Mouse (Mus musculus) heart, adult 2 months (tissue): ENCODE data around the gene Tnfrsf4.

Source experiments
- CTCF ChIP-seq: fragments of 200-600 bp; IDR thresholded peaks from 2 replicates; pipeline ENCODE4 v1.8.1; 2022; ENCODE audit warnings: antibody characterized with exemption, mild to moderate bottlenecking, moderate library complexity
- POLR2A ChIP-seq: fragments of 200-500 bp; IDR thresholded peaks from 2 replicates; pipeline ENCODE4 v1.6.1; 2011; ENCODE audit warnings: mild to moderate bottlenecking, low read depth, low read length, control low read depth; ENCODE audit not compliant: insufficient read depth

DNA sequence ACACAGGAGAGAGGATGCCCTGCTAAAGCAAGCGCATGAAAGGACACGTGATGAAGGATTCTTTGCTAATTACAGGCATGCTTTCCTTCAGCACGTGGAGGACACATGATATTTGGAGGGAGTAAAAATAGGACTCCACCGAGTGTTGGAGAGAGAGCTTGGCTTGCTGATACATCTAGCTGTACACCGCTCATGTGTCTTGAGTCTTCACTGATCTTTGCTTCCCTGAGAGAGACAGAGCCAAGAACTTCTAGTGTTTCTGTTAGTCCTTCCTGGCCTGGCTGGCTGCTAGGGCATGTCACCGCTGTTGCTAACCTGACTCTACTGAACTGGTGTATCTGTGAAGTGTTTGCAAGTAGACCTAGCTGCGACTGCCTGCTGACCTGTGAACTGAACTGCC, 10.5 kb downstream of the Tnfrsf4 start:
- TF ChIP-seq CTCF (no peak), POLR2A (no peak)
